Mouse (Mus musculus): Measurements from ENCODE around the gene Il17c.

GRCm38 (mm10) chr8:122375751-122376364, 46.0 kb upstream of the Il17c start:
- no peak for TF ChIP-seq CTCF (IDR thresholded peaks at IDR 0.05; ENCODE audit: borderline replicate concordance, control insufficient read depth, extremely low read depth, insufficient read depth, low read length, poor library complexity)
- no peak for TF ChIP-seq POLR2A (IDR thresholded peaks at IDR 0.05; ENCODE audit: control insufficient read depth, extremely low read depth, insufficient read depth, low read length, poor library complexity)

Measured in thymus, adult 2 months (tissue).